Mouse (Mus musculus) kidney, adult 9 months (tissue): Measurements from ENCODE around the gene Sgo2a.
"Not testable (repeated sequence)": the region's sequence is repeated elsewhere in the genome, so short reads cannot be mapped to it uniquely, and the experiment has no call there.

ENCODE experiments used
- DNase-seq: peaks from one replicate; pipeline ENCODE4 v3.0.0; 2022

The Sgo2a gene

GRCm38 (mm10) chr1:57995432-57996132 is at the start of gene Sgo2a:
TSS of gene Sgo2a (plus strand) at chr1:57995971.
- DNase-seq, result peak; percentile 91

DNA sequence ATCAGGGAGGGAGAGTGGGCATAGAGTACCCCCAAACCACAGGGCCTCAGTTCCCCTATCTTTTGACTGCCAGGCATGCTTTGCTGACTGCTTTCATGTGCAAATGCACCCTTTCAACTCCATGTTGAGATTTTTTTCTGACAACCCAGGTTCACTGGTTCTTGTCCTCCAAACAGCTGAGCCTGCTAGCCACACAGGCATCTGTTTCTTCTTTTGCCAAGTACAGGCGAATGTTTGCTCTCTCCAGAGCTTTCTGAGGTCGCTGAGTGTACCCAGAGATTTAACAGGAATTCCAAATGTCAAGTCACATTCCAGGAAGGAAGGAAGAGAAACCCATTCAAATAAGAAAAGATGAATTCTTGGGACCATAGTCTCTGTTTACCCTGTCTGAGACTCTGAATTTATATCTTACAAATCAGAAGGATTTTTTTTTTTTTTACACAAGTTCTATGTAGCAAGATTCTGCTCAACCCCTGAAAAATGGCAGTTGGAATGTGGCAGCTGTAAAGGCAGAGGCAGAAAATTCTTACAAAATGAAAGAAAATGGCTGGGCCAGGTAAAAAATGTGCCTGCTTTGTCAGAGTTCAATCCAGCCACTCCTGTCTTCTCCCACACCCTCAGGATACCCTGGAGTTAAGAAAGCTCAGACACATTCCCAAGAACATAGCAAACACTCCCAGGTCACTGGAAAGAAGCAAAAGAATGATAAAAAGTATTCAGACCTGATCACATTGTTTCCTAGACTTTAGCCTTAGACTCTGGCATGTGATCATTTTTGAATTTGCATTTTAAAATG is 48.0 kb upstream of the Sgo2a start:
- no peak for DNase-seq

- peak; percentile 10 for DNase-seq
These were observed 46.6 kb upstream of the Sgo2a start for GRCm38 (mm10) chr1:57949195-57949594.

GRCm38 (mm10) chr1:57949716-57950115 is 46.1 kb upstream of the Sgo2a start:
- DNase-seq, result no peak

GRCm38 (mm10) chr1:57952509-57952908 is 43.3 kb upstream of the Sgo2a start:
- no peak for DNase-seq

DNA sequence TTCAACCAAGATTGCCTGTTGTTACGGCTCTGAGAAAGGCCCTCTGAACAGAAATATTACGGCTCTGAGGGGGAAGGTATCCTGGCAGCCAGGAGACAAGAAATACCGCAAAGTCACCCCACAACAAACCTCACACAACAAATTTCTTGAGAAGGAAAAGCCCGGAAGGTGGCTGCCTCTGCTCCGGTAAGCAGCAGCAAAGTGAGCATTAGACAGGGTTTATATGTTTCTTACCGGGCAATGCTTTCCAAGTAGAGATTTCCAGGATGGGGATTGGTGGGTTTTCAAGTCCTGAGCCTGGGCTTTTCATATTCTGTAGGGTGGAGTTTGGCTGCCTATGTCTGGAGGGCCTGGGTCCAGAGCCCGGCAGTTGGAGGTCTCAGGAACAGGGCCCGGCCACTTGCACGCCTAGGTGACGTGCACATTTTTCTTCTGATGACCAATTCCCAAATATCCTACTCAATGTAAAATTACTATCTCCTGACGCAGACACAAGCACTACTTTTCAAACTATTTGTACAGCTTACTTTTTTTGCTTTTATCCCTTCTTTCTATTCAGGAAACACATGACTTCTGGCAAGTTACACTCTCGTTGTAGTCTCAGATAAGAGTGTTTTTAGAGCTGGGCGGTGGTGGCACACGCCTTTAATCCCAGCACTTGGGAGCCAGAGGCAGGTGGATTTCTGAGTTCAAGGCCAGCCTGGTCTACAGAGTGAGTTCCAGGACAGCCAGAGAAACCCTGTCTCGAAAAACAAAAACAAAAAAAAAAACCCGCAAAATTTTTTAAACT is 42.0 kb upstream of the Sgo2a start:
- no peak for DNase-seq

DNA sequence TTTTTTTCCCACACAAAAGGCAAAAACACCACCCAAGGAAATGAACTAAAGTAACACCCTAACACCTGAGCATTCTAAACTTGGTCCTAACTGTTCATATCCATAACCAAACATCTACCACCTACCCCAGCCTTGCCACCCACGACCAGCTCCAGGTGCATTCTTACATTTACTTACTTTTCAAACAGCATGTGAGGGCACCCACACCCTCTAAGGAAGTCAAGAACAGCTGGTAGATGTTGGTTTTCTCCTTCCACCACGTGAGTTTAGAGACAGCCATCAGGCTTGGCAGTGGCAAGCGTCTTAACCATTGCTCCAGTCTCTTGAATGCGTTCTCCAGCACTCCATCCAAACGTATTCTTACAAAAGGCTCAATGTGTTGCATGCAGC is 41.4 kb upstream of the Sgo2a start:
- DNase-seq, result no peak

DNA sequence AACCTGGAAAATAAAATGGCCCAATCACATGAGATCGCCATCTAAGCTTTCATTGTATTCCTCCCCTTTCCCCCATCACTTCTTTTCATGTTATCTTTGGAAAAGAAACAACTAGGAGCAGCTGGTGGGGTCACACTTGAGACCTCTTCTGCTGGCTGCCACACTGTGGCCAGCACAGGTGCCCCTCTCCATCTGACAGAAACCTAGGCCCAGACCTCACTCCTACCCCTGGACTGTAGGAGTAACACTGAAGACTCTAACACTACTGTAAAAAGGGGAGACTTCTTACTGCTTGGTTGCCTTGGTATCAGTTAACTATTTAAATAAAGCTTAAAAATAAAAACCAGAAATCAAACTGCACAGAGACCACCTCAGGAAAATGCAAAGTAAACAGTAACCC is 40.0 kb upstream of the Sgo2a start:
- no peak for DNase-seq

DNA sequence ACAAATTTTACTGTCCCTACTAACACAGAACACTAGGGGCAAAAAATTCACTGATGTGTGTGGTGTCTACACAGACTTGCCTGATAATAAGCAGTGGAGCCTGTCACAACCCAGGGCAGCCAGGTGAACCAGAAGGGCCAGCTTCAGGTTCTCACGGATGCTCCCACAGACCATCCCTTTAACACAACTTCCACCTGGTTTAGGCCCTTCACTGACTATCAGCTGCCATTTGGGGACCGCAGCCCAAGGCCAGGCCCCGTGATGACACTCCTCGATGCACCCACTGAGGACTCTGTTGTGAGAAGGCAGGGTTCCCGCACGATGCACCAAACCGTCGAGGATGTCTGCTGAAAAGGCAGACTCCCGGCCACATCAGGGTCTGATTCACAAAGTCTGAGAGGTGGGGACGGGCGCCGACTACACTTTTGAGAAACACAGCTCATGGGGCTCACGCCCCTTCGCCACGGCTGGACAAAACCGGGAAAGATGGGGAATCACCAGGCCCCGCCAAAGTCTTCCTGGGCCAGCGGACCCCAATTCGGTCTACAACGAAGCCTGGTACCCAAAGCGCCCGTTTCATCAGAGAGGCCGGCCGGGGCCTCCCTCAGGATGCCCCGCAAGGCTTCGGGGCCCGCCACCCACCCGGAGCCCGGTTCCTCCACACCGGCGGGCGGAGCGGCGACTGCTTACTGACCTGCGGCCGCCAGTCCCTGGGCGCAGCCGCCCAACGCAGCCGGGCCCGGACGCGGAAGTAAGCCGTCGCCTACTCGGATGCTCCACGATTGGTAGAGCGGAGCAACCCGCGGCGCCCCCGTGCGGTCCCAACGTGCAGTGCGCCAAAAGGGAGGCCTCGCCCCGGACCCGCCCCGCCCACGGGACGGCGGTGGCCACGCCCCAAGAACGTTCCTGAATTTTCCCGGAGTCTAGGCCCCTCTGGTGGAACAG is 26.2 kb upstream of the Sgo2a start:
- peak; percentile 97 for DNase-seq

GRCm38 (mm10) chr1:57971588-57971987 is 24.2 kb upstream of the Sgo2a start:
- DNase-seq, result no peak

GRCm38 (mm10) chr1:57976860-57977259 is 18.9 kb upstream of the Sgo2a start:
- DNase-seq, result no peak

- no peak for DNase-seq
These were observed 6.6 kb upstream of the Sgo2a start for GRCm38 (mm10) chr1:57989052-57989600.

GRCm38 (mm10) chr1:57991277-57991676 is 4.5 kb upstream of the Sgo2a start:
- no peak for DNase-seq

- no peak for DNase-seq
These were observed 403 bp downstream of the Sgo2a start for GRCm38 (mm10) chr1:57996133-57996615.

GRCm38 (mm10) chr1:57998146-57998545 is 2.4 kb downstream of the Sgo2a start:
- no peak for DNase-seq

- not testable (repeated sequence) for DNase-seq
These were observed 10.6 kb downstream of the Sgo2a start for GRCm38 (mm10) chr1:58006388-58006787.

DNA sequence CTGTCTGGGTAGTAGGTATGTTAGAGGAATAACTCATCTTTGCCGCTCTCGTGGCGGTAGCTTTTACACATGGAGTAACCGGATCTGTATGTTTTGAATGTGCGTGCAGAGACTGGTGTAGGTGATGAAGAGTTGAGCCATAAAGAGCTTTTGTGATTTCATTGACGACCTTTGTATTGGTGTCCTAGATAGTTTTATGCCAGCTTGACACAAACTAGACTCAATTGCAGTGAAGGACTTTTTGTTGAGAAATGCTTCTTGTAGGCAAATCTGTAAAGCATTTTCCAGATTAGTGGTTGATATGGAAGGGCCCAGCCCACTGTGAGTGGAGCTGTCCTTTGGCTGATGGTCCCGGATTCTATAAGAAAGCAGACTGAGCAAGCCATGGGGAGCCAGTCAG is 23.1 kb downstream of the Sgo2a start, which contains the start of gene Kctd18:
Gene Kctd18, minus strand, starts transcription at position 101 of the 400 bp plus-strand sequence.
- no peak for DNase-seq

DNA sequence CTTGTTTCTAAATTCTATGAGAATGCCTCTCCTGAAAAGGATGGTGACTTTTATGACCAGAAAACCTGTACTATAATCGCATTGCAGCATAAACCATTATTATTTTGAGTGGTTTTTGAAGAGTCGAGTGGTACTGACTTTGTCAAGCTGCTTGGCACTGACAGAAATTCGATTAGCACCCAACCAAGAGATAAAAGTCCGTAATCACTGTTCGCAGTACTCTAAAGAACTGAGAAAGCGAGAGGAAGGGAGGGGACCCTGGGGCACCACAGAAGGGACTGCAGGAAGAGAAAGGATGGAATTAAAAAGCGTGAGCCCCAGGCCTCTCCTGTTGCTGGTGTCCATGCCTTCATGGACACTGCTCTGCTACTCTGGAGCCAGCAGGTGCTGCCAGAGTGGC is 31.9 kb downstream of the Sgo2a start:
- no peak for DNase-seq

- peak; percentile 44 for DNase-seq
These were observed 33.9 kb downstream of the Sgo2a start, which contains the start of gene Aox1 for GRCm38 (mm10) chr1:58029636-58030117. TSS of gene Aox1 (plus strand) at chr1:58029931.

DNA sequence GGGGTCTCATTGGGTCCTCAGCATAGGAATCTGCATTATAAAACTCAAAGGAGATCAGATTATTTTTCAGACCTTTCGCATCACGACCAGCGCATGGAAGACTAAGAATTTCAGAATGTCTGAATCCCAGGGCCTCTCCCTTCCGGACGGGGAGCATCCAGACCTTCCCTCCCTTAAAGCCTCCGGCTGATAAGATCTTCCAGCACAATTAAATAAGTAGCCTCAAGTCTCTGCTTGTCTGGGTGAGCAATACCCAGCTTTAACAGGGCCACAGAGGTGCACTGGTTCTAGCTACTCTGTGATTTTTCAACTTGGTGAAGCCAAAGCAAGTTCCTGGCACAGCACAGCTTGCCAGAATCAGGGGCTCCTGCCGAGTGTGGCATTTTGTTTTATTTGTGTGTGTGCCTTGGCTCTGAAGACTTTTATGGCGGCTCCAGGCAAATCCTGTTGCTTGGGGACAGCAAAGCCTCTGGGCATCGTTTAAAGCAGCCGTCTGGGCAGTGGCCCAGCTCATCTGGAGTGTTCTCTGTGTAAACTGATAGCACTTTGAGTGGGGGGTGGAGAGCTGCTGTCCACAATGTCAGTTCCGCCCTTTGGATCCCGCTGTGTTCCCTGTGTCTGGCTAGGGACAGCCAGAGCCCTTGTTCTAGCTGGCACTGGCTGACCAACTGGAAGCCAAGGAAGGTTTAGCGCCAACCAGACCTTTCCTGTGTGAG is 34.5 kb downstream of the Sgo2a start:
- DNase-seq, result peak; percentile 37
